Mouse (Mus musculus) CH12.LX (cell line): ENCODE measurements around the gene Hmga2.

Experiments
- CHD2 ChIP-seq: IDR thresholded peaks from 2 replicates; pipeline ENCODE4 v1.6.1; 2011; ENCODE audit warnings: low read length, improper control_type of control experiment
- CTCF ChIP-seq, 2 experiments: IDR thresholded peaks in 1 of 2; conservative IDR thresholded peaks in 1 of 2; 2 replicates each; pipeline ENCODE4 v1.5.1; 2011 to 2012; ENCODE audit warnings: low read depth in 2 of 2, low read length in 2 of 2, improper control_type of control experiment in 1 of 2, inconsistent platforms in 1 of 2, mild to moderate bottlenecking in 1 of 2, moderate library complexity in 1 of 2
- E2F4 ChIP-seq: IDR thresholded peaks from 2 replicates; pipeline ENCODE4 v1.6.1; 2011; ENCODE audit warnings: low read depth, low read length, improper control_type of control experiment; ENCODE audit not compliant: insufficient replicate concordance
- EP300 ChIP-seq: IDR thresholded peaks from 2 replicates; pipeline ENCODE4 v1.6.1; 2011; ENCODE audit warnings: low read length, improper control_type of control experiment
- IRF4 ChIP-seq: IDR thresholded peaks from 2 replicates; pipeline ENCODE4 v1.6.1; 2014; ENCODE audit warnings: low read depth, mild to moderate bottlenecking, inconsistent platforms, low read length, improper control_type of control experiment
- JUND ChIP-seq: conservative IDR thresholded peaks from 2 replicates; pipeline ENCODE4 v1.6.1; 2011; ENCODE audit warnings: low read depth, low read length, improper control_type of control experiment
- PAX5 ChIP-seq: IDR thresholded peaks from 2 replicates; pipeline ENCODE4 v1.6.1; 2012; ENCODE audit warnings: low read length, inconsistent platforms, mixed read lengths
- POLR2A ChIP-seq: IDR thresholded peaks from 2 replicates; pipeline ENCODE4 v1.6.1; 2011; ENCODE audit warnings: low read depth, mild to moderate bottlenecking, improper control_type of control experiment, low read length
- POLR2AphosphoS2 ChIP-seq: IDR thresholded peaks from 2 replicates; pipeline ENCODE4 v1.6.1; 2011; ENCODE audit warnings: low read depth, low read length, improper control_type of control experiment
- SMC3 ChIP-seq: IDR thresholded peaks from 2 replicates; pipeline ENCODE4 v1.6.1; 2011; ENCODE audit warnings: low read depth, low read length, improper control_type of control experiment
- TBP ChIP-seq: conservative IDR thresholded peaks from 2 replicates; pipeline ENCODE4 v1.6.1; 2011; ENCODE audit warnings: low read depth, low read length, improper control_type of control experiment
- USF1 ChIP-seq: IDR thresholded peaks from 2 replicates; pipeline ENCODE4 v1.6.1; 2014; ENCODE audit warnings: low read depth, mild to moderate bottlenecking, inconsistent platforms, low read length, improper control_type of control experiment

GRCm38 (mm10) chr10:120384797-120385600, 91.3 kb downstream of the Hmga2 start:
- TF ChIP-seq PAX5 (no peak), SMC3 (no peak), TBP (no peak), POLR2A (no peak), E2F4 (no peak), CTCF (conservative IDR thresholded peaks at IDR 0.05 in 1 of 2, IDR thresholded peaks at IDR 0.05 in 1 of 2; ENCODE audit: low read depth in 2 of 2, low read length in 2 of 2) (no peak), POLR2AphosphoS2 (no peak), JUND (no peak), USF1 (no peak), IRF4 (no peak), CHD2 (no peak), EP300 (no peak)
